Mouse (Mus musculus) spleen, adult 2 months (tissue): Measurements from ENCODE around the gene Tmem102. TPM values are rescaled to one million over a fixed set of nuclear protein-coding genes. Genes with fewer than 3 reads are reported as not detected.

Experiments used
- DNase-seq, 2 experiments: peaks; one replicate each; pipeline versions ENCODE4 v3.0.0 to v3.0.0-alpha.2; 2012 to 2021; ENCODE audit warnings: low spot score in 2 of 2, low read depth in 1 of 2
- H3K27ac ChIP-seq: fragments of 200-500 bp; 2 replicates; pipeline ENCODE4 v1.5.1; 2012; ENCODE audit warnings: low read length, inconsistent platforms; ENCODE audit not compliant: insufficient read depth
- H3K27me3 ChIP-seq: fragments of 200-500 bp; 2 replicates; pipeline ENCODE4 v1.6.1; 2012; ENCODE audit warnings: mild to moderate bottlenecking, moderate library complexity, low read length, inconsistent platforms; ENCODE audit not compliant: control insufficient read depth, insufficient read depth
- H3K36me3 ChIP-seq: fragments of 200-500 bp; 2 replicates; pipeline ENCODE4 v1.6.1; 2012; ENCODE audit warnings: mild to moderate bottlenecking, low read length, inconsistent platforms; ENCODE audit not compliant: control insufficient read depth, insufficient read depth
- H3K4me1 ChIP-seq: fragments of 200-500 bp; 2 replicates; pipeline ENCODE4 v1.6.1; 2011; ENCODE audit warnings: inconsistent platforms; ENCODE audit not compliant: control insufficient read depth, insufficient read depth, insufficient read length
- H3K4me3 ChIP-seq: fragments of 200-500 bp; 2 replicates; pipeline ENCODE4 v1.5.1; 2011; ENCODE audit warnings: mild to moderate bottlenecking, inconsistent platforms; ENCODE audit not compliant: insufficient read depth, insufficient read length; ENCODE audit errors: extremely low read depth
- CTCF ChIP-seq: fragments of 200-500 bp; IDR thresholded peaks from 2 replicates; pipeline ENCODE4 v1.5.1; 2011; ENCODE audit warnings: mild to moderate bottlenecking, inconsistent platforms; ENCODE audit not compliant: insufficient read depth, insufficient read length, insufficient replicate concordance; ENCODE audit errors: extremely low read depth
- POLR2A ChIP-seq: fragments of 200-500 bp; IDR thresholded peaks from 2 replicates; pipeline ENCODE4 v1.6.1; 2011; ENCODE audit warnings: low read depth, low read length, inconsistent platforms
- WGBS: fragments of 180-500 bp; shearing (Covaris S2); methylation state at CpG from one replicate; pipeline ENCODE4 v1.1.7; 2018; 5-methylcytosine and 5-hydroxymethylcytosine counted together
- polyA plus RNA-seq: library from polyadenylated mRNA; depleted of rRNA; stranded (reverse); fragments of >200 nt; gene quantifications from 2 replicates; pipeline ENCODE4 v1.2.3, GENCODE M21; 2012; rRNA removed

Tmem102 gene
- polyA plus RNA-seq, 1 experiment: 0.23 TPM

DNA sequence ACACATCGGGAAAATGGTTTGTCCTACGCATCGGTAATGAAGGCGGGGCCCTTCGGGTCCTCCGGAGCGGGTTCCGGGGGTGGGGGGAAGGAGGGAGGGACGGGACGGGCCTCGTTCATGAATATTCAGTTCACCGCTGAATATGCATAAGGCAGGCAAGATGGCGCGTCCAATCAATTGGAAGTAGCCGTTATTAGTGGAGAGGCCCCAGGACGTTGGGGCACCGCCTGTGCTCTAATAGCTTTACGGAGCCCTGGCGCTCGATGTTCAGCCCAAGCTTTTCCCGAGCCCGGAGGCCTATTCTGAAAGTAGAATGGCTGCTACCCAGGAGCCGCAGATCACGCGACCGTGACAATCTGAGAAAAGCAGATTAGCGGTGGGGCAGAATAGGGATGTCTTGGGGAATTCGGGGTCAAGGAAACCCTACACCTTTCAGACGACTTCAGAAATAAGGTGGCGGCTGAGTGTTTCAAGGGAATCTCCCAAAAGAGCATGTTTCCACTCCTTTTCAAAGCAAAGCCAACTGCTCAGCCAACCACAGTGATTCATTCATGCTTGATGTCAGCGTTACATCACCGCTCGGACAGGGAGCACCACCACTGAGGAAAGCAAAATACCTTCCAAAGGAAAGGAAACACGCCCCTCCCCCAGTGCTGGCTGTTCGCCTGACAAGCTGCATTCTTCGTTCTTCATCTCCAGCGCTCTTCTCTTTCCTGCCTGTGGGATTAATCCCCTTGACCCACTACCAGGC, 46.3 kb downstream of the Tmem102 start:
- under 1% methylated on average over 37 of the region's 37 CpGs for WGBS
- Histone ChIP-seq H3K27me3 (no peaks in the 10 kb centered on the region), H3K27ac (peak overlapping the region; percentile 96), H3K36me3 (no peaks in the 10 kb centered on the region), H3K4me3 (peak overlapping the region; percentile 65), H3K4me1 (peaks cover 12% of the 10 kb centered on the region; the same call in 1 of the 2 replicates)
- DNase-seq: peak; percentile 81 to 93
- TF ChIP-seq CTCF: no peak
- no peak; the same call in 1 of the 2 replicates for TF ChIP-seq POLR2A

DNA sequence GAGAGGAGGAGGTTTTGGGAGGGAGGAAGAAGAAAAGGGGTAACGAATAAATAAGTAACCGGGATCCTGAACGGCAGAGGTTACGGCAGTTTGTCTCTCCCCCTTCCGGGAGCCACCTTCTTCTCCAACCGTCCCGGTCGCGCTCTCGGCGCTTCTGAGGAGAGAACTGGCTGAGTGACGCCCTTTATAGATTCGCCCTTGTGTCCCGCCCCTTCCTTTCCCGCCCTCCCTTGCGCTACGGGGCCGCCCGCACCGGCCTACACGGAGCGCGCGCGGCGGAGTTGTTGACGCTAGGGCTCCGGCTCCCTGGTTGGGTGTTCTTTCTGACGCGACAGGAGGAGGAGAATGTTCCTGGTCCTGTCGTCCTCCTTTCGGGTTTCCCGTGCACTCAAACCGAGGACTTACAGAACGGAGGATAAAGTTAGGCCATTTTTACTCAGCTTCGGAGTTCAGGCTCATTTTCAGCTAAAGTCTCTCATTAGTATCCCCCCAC, 46.9 kb downstream of the Tmem102 start, which contains the start of gene Polr2a:
Gene Polr2a, minus strand, starts transcription at position 160 of the 493 bp plus-strand sequence.
- DNase-seq: peak; percentile 94 to 96
- Histone ChIP-seq H3K27me3 (no peaks in the 10 kb centered on the region), H3K4me3 (peak within 1 kb of the TSS; percentile 67), H3K36me3 (no peaks in the 10 kb centered on the region), H3K4me1 (peaks cover 12% of the 10 kb centered on the region; the same call in 1 of the 2 replicates), H3K27ac (peak within 1 kb of the TSS; percentile 96)
- TF ChIP-seq POLR2A: peak; percentile 100
- TF ChIP-seq CTCF: no peak
- under 1% methylated on average over 36 of the region's 36 CpGs for WGBS

DNA sequence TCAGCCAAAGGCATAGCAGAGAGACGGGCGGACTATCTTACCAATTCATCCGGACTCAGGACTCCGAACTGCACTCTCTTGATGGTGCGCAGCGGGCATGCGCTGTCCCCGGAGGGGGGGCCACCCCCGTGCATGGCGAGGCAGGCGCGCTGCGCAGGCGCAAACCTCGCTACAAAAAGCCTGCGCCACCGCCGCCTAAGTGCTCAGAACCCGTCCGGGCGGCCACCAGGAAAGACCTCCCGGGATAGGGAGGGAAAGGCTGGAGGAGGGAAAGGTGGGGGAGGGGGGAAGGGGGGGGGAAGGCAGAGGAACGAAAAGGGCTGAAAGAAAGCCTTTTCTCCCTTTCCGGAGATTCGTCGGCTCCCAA, 47.4 kb downstream of the Tmem102 start:
- TF ChIP-seq CTCF (no peak), POLR2A (no peak)
- Histone ChIP-seq H3K27me3 (no peaks in the 10 kb centered on the region), H3K4me3 (peak overlapping the region; percentile 67), H3K36me3 (no peaks in the 10 kb centered on the region), H3K4me1 (peaks cover 14% of the 10 kb centered on the region; the same call in 1 of the 2 replicates), H3K27ac (peak overlapping the region; percentile 81)
- peak; percentile 89 to 96 for DNase-seq
- WGBS: under 1% methylated on average over 26 of the region's 26 CpGs

DNA sequence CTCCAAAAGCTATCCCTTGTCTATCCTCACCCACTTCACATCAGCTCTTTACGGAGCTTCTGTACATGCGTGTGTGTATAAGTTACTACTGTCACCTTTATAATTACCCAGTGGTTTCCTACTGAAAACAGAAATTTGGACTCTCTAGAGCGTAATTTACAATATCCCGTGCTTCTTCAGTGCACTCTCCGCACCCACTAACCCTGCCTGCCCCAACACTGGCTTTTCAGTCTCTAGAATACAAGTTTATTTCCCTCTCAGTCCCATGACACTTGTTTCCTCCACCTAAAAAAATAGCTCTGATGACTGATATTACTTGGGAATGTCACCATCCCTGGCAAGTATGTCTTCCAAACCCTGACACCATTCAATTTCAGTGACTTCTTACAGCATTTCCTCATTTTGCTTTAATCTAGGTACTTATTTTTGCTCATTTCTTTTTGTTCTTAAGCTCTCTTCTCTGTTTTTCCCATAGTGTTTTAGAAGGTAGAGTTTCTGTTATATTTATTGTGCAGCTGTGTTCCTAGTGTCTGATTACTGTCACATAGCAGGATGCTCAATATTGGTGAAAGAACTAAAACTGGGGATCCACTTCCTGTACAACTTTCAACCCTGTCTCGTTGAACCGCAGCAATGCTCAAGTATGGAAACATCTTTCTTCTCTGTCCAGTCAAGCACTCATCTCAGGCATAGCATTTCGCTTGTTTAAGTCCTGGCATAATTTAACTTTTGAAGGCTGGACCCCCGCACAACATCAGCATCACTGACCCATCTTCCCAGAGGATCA, 47.9 kb downstream of the Tmem102 start:
- H3K36me3 ChIP-seq: no peaks in the 10 kb centered on the region
- no peaks in the 10 kb centered on the region for H3K27me3 ChIP-seq
- peaks cover 17% of the 10 kb centered on the region; the same call in 1 of the 2 replicates for H3K4me1 ChIP-seq
- H3K27ac ChIP-seq: peak overlapping the region; percentile 75
- H3K4me3 ChIP-seq: peak overlapping the region; percentile 67
- TF ChIP-seq CTCF (no peak), POLR2A (no peak)
- DNase-seq: no peak
- 41% methylated on average over 9 of the region's 9 CpGs for WGBS

DNA sequence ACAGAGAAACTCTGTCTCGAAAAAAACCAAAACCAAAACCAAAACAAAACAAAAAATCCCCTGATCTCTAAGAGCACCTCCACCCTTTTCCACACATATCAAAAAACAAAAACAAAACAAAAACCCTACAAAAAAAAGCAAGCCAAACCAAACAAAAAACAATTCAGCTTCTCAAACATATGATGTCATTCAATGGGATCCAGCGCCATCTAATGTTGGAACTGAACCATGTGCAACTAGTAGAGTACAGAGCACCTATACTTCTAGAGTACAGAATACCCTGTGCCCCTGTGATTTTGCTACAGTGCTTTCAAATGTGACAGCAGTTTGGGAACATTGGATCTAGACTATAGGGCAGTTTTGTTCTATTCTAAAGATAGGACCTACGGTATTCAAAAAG, 50.7 kb downstream of the Tmem102 start:
- Histone ChIP-seq H3K4me3 (no peak overlapping the region), H3K27me3 (no peaks in the 10 kb centered on the region), H3K27ac (no peak overlapping the region), H3K36me3 (peaks cover 2% of the 10 kb centered on the region; the same call in 1 of the 2 replicates), H3K4me1 (peaks cover 18% of the 10 kb centered on the region; the same call in 1 of the 2 replicates)
- DNase-seq: peak in 1 of 2 experiments; percentile 51
- TF ChIP-seq POLR2A (no peak), CTCF (no peak)
- 47% methylated on average over 3 of the region's 3 CpGs for WGBS

DNA sequence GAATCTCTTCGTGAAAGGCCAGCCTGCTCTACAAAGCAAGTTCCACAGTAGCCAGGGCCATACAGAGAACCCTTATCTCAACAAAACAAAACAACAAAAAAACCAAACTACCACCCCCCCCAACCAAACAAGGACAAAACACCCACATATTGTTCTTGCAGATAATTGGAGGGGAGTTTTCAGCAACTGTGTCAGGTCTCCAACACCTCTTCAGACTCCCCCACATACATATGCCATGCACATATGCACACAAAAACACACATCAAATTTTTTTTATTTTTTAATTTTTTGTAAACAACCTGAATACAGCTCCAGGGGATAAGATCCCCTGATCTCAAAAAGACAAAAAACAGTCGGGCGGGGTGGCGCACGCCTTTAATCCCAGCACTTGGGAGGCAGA, 51.2 kb downstream of the Tmem102 start:
- 87% methylated on average over 5 of the region's 5 CpGs for WGBS
- DNase-seq: no peak
- Histone ChIP-seq H3K4me1 (peaks cover 15% of the 10 kb centered on the region; the same call in 1 of the 2 replicates), H3K27me3 (no peaks in the 10 kb centered on the region), H3K4me3 (no peak overlapping the region), H3K36me3 (peaks cover 2% of the 10 kb centered on the region; the same call in 1 of the 2 replicates), H3K27ac (no peak overlapping the region)
- TF ChIP-seq POLR2A: no peak
- TF ChIP-seq CTCF: no peak

Other genes starting within 250 kb of the Tmem102 start
- 1.1 and 1.2 TPM in 2 replicates for gene Efnb3, start 245.4 kb downstream of the Tmem102 start, polyA plus RNA-seq
- 15.6 and 21.3 TPM in 2 replicates for gene Wrap53, start 225.4 kb downstream of the Tmem102 start, polyA plus RNA-seq
- gene Trp53, start 225.3 kb downstream of the Tmem102 start, polyA plus RNA-seq: 105 and 144 TPM in 2 replicates
- 10.7 and 11.2 TPM in 2 replicates for gene Atp1b2, start 199.7 kb downstream of the Tmem102 start, polyA plus RNA-seq
- gene Shbg, start 187.7 kb downstream of the Tmem102 start, polyA plus RNA-seq: not detected in 2 replicates
- gene Sat2, start 183.6 kb downstream of the Tmem102 start, polyA plus RNA-seq: 1.1 and 1.4 TPM in 2 replicates
- 40.9 and 41.6 TPM in 2 replicates for gene Fxr2, start 172.6 kb downstream of the Tmem102 start, polyA plus RNA-seq
- gene Sox15, start 150.3 kb downstream of the Tmem102 start, polyA plus RNA-seq: 0.09 and 0.35 TPM in 2 replicates
- gene Mpdu1, start 143.0 kb downstream of the Tmem102 start, polyA plus RNA-seq: 63.6 and 74.2 TPM in 2 replicates
- gene Cd68, start 139.5 kb downstream of the Tmem102 start, polyA plus RNA-seq: 103 and 114 TPM in 2 replicates
- 172 and 196 TPM in 2 replicates for gene Eif4a1, start 133.2 kb downstream of the Tmem102 start, polyA plus RNA-seq
- 32.6 and 36.1 TPM in 2 replicates for gene Senp3, start 123.5 kb downstream of the Tmem102 start, polyA plus RNA-seq
- gene Tnfsf13, start 119.8 kb downstream of the Tmem102 start, polyA plus RNA-seq: 4.6 and 4.9 TPM in 2 replicates
- 23.9 and 26.6 TPM in 2 replicates for gene Tnfsf12, start 109.8 kb downstream of the Tmem102 start, polyA plus RNA-seq
- 4.8 and 5.0 TPM in 2 replicates for gene Tnfsfm13, start 109.5 kb downstream of the Tmem102 start, polyA plus RNA-seq
- gene Polr2a, start 47.0 kb downstream of the Tmem102 start, polyA plus RNA-seq: 43.8 and 45.4 TPM in 2 replicates
- gene Slc35g3, start 43.7 kb downstream of the Tmem102 start, polyA plus RNA-seq: not detected in 2 replicates
- gene Zbtb4, start 39.7 kb downstream of the Tmem102 start, polyA plus RNA-seq: 28.4 and 37.0 TPM in 2 replicates
- 7.1 and 8.4 TPM in 2 replicates for gene Chrnb1, start 9.7 kb downstream of the Tmem102 start, polyA plus RNA-seq
- 1.1 and 1.2 TPM in 2 replicates for gene Fgf11, start 3.8 kb downstream of the Tmem102 start, polyA plus RNA-seq
- not detected in 2 replicates for gene Gm39566, start 9.7 kb upstream of the Tmem102 start, polyA plus RNA-seq
- gene Spem2, start 12.8 kb upstream of the Tmem102 start, polyA plus RNA-seq: not detected in 2 replicates
- gene Spem1, start 16.6 kb upstream of the Tmem102 start, polyA plus RNA-seq: not detected in 2 replicates
- gene Nlgn2, start 32.2 kb upstream of the Tmem102 start, polyA plus RNA-seq: 9.1 and 10.2 TPM in 2 replicates
- gene Tmem256, start 32.9 kb upstream of the Tmem102 start, polyA plus RNA-seq: 93.7 and 99.0 TPM in 2 replicates
- 35.4 and 44.3 TPM in 2 replicates for gene Plscr3, start 40.8 kb upstream of the Tmem102 start, polyA plus RNA-seq
- gene Tnk1, start 53.1 kb upstream of the Tmem102 start, polyA plus RNA-seq: 0.85 and 1.2 TPM in 2 replicates
- not detected in 2 replicates for gene Tmem95, start 72.4 kb upstream of the Tmem102 start, polyA plus RNA-seq
- gene Kctd11, start 75.8 kb upstream of the Tmem102 start, polyA plus RNA-seq: 3.6 TPM in 2 replicates
- 142 and 162 TPM in 2 replicates for gene Acap1, start 89.9 kb upstream of the Tmem102 start, polyA plus RNA-seq
- 0.48 and 0.51 TPM in 2 replicates for gene 2810408A11Rik, start 95.4 kb upstream of the Tmem102 start, polyA plus RNA-seq
- 43.3 and 45.2 TPM in 2 replicates for gene Neurl4, start 95.4 kb upstream of the Tmem102 start, polyA plus RNA-seq
- 119 and 145 TPM in 2 replicates for gene Gps2, start 108.3 kb upstream of the Tmem102 start, polyA plus RNA-seq
- 219 and 257 TPM in 2 replicates for gene Eif5a, start 116.3 kb upstream of the Tmem102 start, polyA plus RNA-seq
- 0.36 TPM in 2 replicates for gene Ybx2, start 130.2 kb upstream of the Tmem102 start, polyA plus RNA-seq
- gene Slc2a4, start 142.6 kb upstream of the Tmem102 start, polyA plus RNA-seq: 6.1 and 6.2 TPM in 2 replicates
- gene Cldn7, start 159.2 kb upstream of the Tmem102 start, polyA plus RNA-seq: 1.2 and 2.0 TPM in 2 replicates
- 75.8 and 87.9 TPM in 2 replicates for gene Ctdnep1, start 175.5 kb upstream of the Tmem102 start, polyA plus RNA-seq
- 32.5 and 33.3 TPM in 2 replicates for gene Elp5, start 176.9 kb upstream of the Tmem102 start, polyA plus RNA-seq
- 235 and 251 TPM in 2 replicates for gene Gabarap, start 185.5 kb upstream of the Tmem102 start, polyA plus RNA-seq
- 13.8 and 21.4 TPM in 2 replicates for gene Phf23, start 190.2 kb upstream of the Tmem102 start, polyA plus RNA-seq
- 21.4 and 22.3 TPM in 2 replicates for gene Dvl2, start 195.0 kb upstream of the Tmem102 start, polyA plus RNA-seq
- gene Acadvl, start 209.8 kb upstream of the Tmem102 start, polyA plus RNA-seq: 29.5 and 37.0 TPM in 2 replicates
- 10.3 and 13.3 TPM in 2 replicates for gene Dlg4, start 211.3 kb upstream of the Tmem102 start, polyA plus RNA-seq
- 0.09 TPM in 1 of 2 replicates, not detected in the other for gene Asgr1, start 248.5 kb upstream of the Tmem102 start, polyA plus RNA-seq